Mouse (Mus musculus): ENCODE results near the gene Izumo4.

- no peak for TF ChIP-seq POLR2A (IDR thresholded peaks at IDR 0.05; ENCODE audit: low read depth, low read length)
- no peak for TF ChIP-seq CTCF (IDR thresholded peaks at IDR 0.05; ENCODE audit: extremely low read depth, insufficient read length, insufficient replicate concordance, low read depth, low read length)
Measured at GRCm38 (mm10) chr10:80738657-80739056, 36.7 kb downstream of the Izumo4 start.

Data from small intestine, adult 2 months (tissue).